Mouse (Mus musculus): ENCODE measurements around the gene Samhd1.
A peak's percentile ranks its signal among the peaks of the same experiment; 100 is the strongest.

The Samhd1 gene

DNA sequence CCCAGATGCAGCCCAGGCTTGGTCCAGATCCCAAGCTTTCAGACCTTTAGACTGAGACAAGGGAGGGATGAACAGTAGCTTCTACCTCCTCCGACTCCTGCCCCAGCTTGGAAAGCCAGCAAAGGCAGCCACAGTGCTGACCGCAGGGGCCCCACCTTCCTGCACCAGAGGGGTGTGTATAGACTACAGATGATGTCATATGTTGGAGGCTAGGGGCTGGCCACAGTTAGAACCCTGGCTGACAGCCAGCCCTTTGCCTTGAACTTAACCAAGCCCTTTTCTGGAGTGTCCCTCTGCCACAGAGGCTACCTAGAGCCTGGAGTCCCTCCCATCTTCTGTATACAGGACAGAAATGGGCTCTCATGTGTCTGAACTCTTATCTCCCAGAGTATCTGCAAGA is 63.5 kb downstream of the Samhd1 start:
- peak; percentile 75 for DNase-seq (ENCODE audit: low read depth)

DNA sequence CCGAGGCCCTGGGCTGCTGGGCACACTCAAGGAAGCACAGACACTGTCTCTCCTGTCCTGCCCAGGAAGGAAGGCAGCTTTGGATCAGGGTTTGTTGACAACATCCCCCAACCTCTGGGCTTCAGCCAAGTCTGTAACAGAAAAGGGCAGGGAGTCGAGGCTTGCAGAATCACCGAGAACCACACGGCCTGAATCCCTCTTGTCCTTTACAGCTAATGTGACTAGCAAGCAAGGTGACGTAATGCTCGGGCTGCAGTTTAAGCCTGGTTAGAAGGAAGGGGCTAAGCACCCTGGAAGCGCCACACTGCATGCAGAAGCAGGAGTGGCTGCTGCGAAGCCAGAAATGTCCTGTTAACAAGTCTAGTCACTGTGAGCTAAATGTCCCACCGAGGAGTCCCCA is 64.7 kb downstream of the Samhd1 start:
- no peak for DNase-seq (ENCODE audit: low read depth)

GRCm38 (mm10) chr2:157069755-157070315 is 65.2 kb downstream of the Samhd1 start:
- no peak for DNase-seq (ENCODE audit: low read depth)

DNA sequence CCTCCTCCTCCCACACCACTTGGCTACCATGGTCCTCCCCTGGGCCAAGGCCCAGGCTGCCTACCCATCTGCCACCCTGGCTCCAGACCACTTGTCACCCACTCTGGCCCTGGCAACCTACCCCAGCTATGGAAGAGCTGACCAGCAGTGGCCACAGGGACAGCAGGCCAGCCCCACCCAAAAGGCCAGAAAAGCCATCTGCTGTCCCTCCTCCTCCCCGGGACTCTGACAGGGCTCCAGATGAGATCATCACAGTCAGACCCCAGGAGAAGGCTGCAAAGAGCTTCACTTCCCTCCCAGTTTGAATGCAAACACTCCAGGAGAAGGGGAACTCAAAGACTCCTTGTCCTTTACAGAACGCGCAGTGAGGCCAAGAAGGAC is 65.7 kb downstream of the Samhd1 start:
- no peak for DNase-seq (ENCODE audit: low read depth)

GRCm38 (mm10) chr2:157068701-157069354 is 66.2 kb downstream of the Samhd1 start:
- no peak for DNase-seq (ENCODE audit: low read depth)

DNA sequence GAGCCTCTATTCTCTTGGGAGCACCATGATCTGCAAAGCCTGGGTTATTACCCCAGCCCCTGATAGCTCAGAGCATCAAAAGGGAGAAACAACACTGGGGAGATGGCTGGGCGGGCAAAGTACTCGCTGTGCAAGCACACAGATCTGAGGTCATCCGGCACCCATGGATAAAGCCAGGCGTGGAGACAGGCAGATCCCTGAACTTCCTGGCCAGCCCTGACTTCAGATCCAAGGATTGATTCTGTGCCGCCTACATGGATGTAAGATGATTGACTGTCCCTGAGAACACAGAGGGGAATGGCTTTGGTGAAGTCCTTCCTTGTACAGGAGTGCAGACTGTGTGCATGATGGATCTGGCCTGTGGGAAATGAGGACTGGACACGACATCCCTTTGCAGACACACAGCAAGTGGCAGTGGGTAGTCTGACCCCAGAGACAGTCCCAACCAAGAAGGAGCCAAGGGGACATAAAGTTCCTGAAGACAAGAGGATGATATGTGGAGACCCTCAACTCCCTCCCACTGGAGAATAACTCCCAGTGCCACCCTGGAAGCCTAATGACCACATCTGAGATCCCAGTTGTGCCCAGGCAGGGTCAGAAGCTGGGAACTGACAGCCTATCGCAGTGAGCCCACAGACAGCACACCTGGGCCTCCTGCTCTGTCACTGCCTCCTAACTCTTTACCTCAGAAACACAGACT is 68.2 kb downstream of the Samhd1 start:
- DNase-seq (ENCODE audit: low read depth), result no peak

- DNase-seq (ENCODE audit: low read depth), result no peak
These were observed 69.2 kb downstream of the Samhd1 start for GRCm38 (mm10) chr2:157065879-157066226.

DNA sequence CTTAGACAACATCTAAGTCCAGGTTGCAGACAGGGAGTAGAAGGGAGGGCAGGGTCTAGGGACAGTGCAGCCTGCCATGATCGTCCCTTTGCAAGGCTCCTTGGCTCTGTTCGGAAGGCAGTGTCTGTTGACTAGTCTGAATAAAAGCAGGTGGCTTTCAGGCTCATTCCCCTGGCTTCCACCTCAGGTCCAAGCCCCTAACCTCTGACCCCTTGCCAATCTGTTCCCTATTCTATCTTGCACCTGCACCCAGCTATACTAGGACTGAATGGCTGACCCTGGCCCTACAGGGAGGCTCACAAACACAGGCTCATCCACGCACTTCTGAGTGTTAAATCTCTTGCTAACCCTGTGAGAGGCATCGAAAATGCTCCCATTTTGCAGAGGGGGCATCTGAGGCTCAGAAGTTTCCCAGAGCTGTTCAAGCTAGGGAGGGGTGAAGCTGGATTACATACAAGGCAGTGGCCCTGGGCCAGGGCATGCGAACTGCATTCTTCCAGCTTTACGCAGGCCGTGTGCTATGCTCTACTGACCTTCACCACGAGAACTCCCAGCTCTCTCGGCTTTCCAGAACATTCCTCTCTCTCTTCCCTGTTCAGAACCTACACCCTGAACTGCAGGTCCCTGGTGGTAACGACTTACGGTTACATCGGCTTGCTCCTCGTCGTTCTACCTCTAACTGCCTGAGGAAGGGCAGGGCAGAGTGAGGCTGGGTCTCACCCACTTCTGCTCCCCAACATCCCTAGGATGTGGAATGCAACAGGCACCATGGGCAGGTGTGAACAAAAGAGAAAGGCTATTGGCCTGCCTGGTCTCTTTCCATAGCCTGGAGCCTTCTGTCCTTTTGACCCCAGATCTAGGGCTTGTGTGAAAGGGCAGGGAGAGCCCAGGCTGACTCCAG is 69.8 kb downstream of the Samhd1 start:
- DNase-seq (ENCODE audit: low read depth), result no peak

- DNase-seq (ENCODE audit: low read depth), result no peak
These were observed 70.9 kb downstream of the Samhd1 start for GRCm38 (mm10) chr2:157064136-157064535.

- DNase-seq (ENCODE audit: low read depth), result no peak
These were observed 71.8 kb downstream of the Samhd1 start for GRCm38 (mm10) chr2:157063241-157063700.

GRCm38 (mm10) chr2:157060557-157061305 is 74.3 kb downstream of the Samhd1 start:
- DNase-seq (ENCODE audit: low read depth), result no peak

DNA sequence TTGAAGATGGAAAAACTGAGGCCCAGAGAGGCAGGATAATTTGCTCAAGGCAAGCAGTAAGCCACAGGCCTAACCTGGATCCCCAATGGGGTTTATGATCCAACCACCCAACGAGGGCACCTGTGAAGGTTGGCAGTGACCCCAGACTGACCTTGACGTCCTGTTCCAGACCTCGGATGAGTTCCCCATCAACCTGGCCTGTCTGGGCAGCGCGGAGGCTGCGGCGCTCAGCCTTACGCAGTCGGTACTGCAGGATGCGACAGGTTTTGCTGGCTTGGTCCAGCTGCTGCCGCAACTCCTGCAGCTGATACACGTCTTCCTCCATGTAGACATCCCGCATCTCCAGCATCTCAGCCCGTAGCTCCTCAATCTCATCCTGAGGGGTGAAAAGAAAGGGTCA is 75.0 kb downstream of the Samhd1 start:
- no peak for DNase-seq (ENCODE audit: low read depth)

DNA sequence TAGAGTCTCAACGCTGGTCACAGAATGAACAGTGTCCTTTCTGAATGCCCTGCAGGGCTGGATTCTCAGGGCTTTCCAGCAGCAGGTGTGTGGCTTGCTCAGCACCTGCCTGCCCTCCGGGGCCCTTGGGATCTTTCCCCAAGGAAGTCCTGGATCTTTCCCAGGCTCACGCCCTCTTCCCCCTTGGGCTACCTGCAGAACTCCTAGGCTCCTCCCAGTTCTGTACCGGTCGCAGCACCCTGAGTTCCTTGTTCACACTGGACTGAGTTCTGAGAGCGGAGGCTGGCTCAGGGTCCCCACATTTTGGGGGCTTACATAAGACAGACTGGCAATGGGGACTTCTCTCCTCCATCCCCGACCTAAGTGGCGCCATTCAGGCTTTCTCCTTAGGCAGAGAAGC is 75.9 kb downstream of the Samhd1 start:
- no peak for DNase-seq (ENCODE audit: low read depth)

DNA sequence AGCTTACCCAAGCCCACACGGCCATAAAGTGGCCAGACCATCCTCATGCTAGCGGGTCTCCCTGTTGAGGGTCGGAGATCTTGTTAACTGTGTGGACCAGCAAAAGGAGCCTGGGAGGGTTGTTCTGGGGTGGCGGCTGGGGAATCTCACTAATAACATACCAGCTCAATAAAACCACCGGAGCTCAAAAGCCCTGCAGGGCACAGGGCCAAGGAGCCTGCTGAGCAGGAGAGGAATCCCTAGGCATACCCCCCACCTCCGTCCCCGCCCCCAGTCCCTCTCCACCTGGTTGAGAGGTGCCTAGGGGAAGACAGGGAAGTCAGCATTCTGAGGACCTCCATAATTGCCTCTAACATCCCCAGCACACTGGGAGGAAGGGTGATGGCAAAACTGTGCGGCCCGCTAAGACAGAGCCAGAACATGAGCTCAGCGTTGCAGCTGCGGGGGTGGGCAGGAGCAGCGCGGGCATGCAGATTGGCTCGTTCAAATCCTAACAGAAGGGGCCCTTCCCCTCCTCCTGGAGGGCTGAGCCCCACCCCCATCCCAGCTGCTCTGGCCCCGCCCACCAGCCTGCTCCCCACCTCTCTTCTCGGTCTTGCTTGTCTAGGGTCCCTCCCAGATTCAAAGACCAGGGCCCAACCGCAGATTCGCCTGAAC is 76.6 kb downstream of the Samhd1 start:
- DNase-seq (ENCODE audit: low read depth), result no peak

DNA sequence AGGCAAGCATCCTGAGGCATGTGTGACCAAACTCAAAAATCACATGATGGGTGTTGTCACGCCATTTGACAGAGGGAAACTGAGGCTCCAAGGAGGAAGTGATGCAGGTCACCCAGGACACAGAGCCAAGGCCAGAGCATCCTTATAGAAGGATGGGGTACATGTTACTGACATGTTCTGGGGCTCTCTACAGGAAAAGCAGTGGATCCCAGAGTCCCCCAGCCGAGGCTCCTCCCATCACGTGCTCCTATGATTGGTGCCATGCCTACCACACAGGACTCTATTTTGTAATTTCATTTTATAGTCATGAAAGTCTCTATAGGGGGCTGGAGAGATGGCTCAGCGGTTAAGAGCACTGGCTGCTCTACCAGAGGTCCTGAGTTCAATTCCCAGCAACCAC is 77.3 kb downstream of the Samhd1 start:
- DNase-seq (ENCODE audit: low read depth), result no peak

DNA sequence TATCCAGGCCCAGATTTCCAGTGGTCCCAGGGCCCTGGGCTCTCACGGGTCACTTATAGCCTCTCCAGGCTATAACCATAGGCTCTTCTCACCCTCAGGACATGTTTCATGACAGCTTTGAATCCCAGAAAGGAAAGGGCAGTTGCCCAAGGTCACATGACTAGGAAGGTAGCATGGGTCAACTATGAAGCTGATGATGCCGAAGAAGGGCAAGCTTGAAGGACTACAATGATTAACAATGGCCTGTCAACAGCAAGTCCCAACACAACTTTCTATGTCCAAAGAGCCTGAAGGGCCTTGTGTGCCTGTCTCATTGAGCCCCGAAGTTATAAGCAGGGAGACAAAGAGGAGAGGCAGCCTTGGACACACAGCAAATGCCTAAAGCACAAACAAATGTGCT is 77.9 kb downstream of the Samhd1 start:
- DNase-seq (ENCODE audit: low read depth), result no peak

DNA sequence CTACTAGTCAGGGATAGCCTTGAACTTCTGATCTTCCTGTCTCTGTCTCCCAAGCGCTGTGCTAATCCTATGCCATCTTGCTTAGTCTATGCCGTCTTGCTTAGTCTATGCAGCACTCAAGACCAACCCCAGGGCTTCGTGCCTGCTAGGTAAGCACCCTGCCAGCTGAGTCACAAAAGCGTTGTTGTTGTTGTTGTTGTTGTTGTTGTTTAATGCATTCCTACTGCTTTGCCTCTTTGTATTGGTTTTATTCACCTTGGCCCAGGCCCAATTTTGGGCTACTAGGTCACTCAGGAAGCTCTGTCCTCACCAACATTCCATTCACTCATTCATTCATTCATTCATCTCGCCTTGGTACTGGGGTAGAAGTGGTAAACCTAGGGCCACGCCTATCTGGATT is 79.3 kb downstream of the Samhd1 start:
- no peak for DNase-seq (ENCODE audit: low read depth)

GRCm38 (mm10) chr2:157054816-157055215 is 80.2 kb downstream of the Samhd1 start:
- no peak for DNase-seq (ENCODE audit: low read depth)

DNA sequence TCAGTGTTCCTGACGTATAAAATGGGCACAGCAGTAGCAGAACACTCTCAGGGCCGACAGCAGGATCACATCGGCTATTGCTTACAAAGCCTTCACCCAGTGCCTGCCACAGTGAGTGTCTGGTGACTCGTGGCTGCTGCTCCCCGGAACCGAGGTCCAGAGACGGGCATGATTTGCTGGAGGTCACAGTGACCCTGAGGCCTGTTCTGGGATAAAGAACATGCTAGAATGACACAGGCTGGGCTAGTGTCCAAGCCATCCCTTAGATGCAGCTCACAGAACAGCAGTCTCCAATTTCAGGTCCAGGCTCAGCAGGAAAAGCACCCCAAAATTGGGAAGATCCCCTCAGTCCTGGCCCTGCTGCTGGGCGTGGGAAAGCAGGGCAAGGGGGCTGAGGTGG is 80.8 kb downstream of the Samhd1 start:
- no peak for DNase-seq (ENCODE audit: low read depth)

- DNase-seq (ENCODE audit: low read depth), result no peak
These were observed 81.3 kb downstream of the Samhd1 start for GRCm38 (mm10) chr2:157053787-157054186.

- no peak for DNase-seq (ENCODE audit: low read depth)
These were observed 81.9 kb downstream of the Samhd1 start for GRCm38 (mm10) chr2:157053124-157053523.
